Mouse (Mus musculus): ENCODE data around the gene Tmem185b. TPM values are rescaled to one million over a fixed set of nuclear protein-coding genes. Genes with fewer than 3 reads are reported as not detected.

Tmem185b gene
- polyA plus RNA-seq, 1 experiment from 2014 or later = 26.9 TPM

- H3K4me3 ChIP-seq = no peak overlapping the region
- H3K4me1 ChIP-seq = no peaks in the 10 kb centered on the region
- 32% methylated on average over 1 of the region's 1 CpGs for WGBS
- H3K27me3 ChIP-seq = no peaks in the 10 kb centered on the region
- H3K27ac ChIP-seq = no peak overlapping the region
- no peak overlapping the region for H3K9ac ChIP-seq
- H3K4me2 ChIP-seq (replicated peaks) = no peak overlapping the region
- no peaks in the 10 kb centered on the region for H3K9me3 ChIP-seq
- peaks cover 9% of the 10 kb centered on the region; the same call in 1 of the 2 replicates for H3K36me3 ChIP-seq
- no peak for ATAC-seq (ENCODE audit: low FRiP score, low read depth)
Observed at GRCm38 (mm10) chr1:119570134-119570533, 44.2 kb downstream of the Tmem185b start.

Other genes starting within 250 kb of the Tmem185b start
- gene Inhbb, start 103.9 kb upstream of the Tmem185b start, polyA plus RNA-seq (2015; fragmentation: Nextera tagmentation; extraction: Ambion mirVana) = 0.73 and 0.79 TPM in 2 replicates
- 128 and 129 TPM in 2 replicates for gene Ralb, start 21.4 kb upstream of the Tmem185b start, polyA plus RNA-seq (2015; fragmentation: Nextera tagmentation; extraction: Ambion mirVana)
- gene Epb41l5, start 122.8 kb downstream of the Tmem185b start, polyA plus RNA-seq (2015; fragmentation: Nextera tagmentation; extraction: Ambion mirVana) = 9.6 and 10.3 TPM in 2 replicates